Comparison of ENCODE assay signal across 8 mouse cellular contexts in the genomic region with DNA sequence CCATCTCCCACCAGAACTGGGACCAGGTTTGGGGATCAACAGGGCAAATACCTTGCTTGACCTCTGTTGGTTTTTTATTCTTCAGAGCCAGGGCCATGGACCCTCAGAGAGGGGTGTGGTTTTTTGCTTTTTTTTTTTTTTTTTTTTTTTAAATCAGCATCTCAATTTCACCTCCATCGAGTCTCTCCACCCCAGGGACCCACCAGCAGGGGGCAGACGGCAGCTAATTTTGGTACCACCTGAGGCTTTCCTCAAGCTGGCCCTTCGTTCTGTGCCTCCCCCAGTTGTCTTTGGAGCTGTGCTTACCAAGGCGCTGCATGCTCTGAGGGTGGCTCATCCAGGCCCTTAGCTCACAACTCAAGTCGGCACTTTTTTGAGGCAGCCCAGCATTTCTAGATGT. TPM values are rescaled to one million over a fixed set of nuclear protein-coding genes. Genes with fewer than 3 reads are reported as not detected.
DNase-seq lines count a peak whose midpoint lies in the region; ATAC-seq lines count a peak whose summit lies in the region.
"Had no signal": no experiment of that assay in that cellular context is flagged by ENCODE, and none has a peak within 500 bp of the region (broad histone marks: within the 10 kb centered on the region; RNA-seq: fewer than 3 reads in every experiment).

No protein-coding gene starts in this region.

- H3K4me2 ChIP-seq in kidney, embryonic 16.5 days (replicated peaks; ENCODE audit: low read depth, low read length), result no peak overlapping the region
- H3K4me2 ChIP-seq: limb, embryonic 12.5 days had no signal

- H3K4me3 ChIP-seq in kidney, embryonic 16.5 days (ENCODE audit: low read length), result no peak overlapping the region
- no peak overlapping the region for H3K4me3 ChIP-seq in limb, embryonic 10.5 days
- H3K4me3 ChIP-seq: limb, embryonic 12.5 days had no signal

- no peaks in the 10 kb centered on the region for H3K27me3 ChIP-seq in kidney, embryonic 16.5 days (ENCODE audit: insufficient read depth, low read length)
- H3K27me3 ChIP-seq in limb, embryonic 10.5 days (ENCODE audit: low read depth, poor library complexity, severe bottlenecking), result no peaks in the 10 kb centered on the region
- H3K27me3 ChIP-seq in splenic B cell, adult 2 months (ENCODE audit: control insufficient read depth, insufficient read depth, low read length, poor library complexity, severe bottlenecking), result no peaks in the 10 kb centered on the region
- H3K27me3 ChIP-seq: limb, embryonic 12.5 days had no signal

- H3K27ac ChIP-seq in kidney, embryonic 16.5 days (ENCODE audit: low read length), result no peak overlapping the region
- H3K27ac ChIP-seq in limb, embryonic 10.5 days, result no peak overlapping the region
- H3K27ac ChIP-seq: limb, embryonic 12.5 days had no signal

- H3K36me3 ChIP-seq in kidney, embryonic 16.5 days (ENCODE audit: insufficient read depth, low read length), result peaks cover 57% of the 10 kb centered on the region
- peaks cover 77% of the 10 kb centered on the region for H3K36me3 ChIP-seq in limb, embryonic 10.5 days
- peaks cover 7% of the 10 kb centered on the region for H3K36me3 ChIP-seq in splenic B cell, adult 2 months (ENCODE audit: control insufficient read depth, insufficient read depth, low read length, poor library complexity, severe bottlenecking)

- no peaks in the 10 kb centered on the region for H3K9me3 ChIP-seq in kidney, embryonic 16.5 days (ENCODE audit: low read length)
- no peaks in the 10 kb centered on the region for H3K9me3 ChIP-seq in limb, embryonic 10.5 days (replicated peaks)
- H3K9me3 ChIP-seq: limb, embryonic 12.5 days had no signal

- DNase-seq in kidney, adult 18-20 months, result peak; percentile 58
- peak; percentile 70 for DNase-seq in A20 (ENCODE audit: low read depth, low spot score)
- DNase-seq in CD4-positive helper T cell, adult 2 months (ENCODE audit: low read depth, low spot score), result peak; percentile 63
- peak; percentile 65 for DNase-seq in limb, embryonic 10.5 days (ENCODE audit: low spot score)
- DNase-seq in splenic B cell, adult 2 months (ENCODE audit: low read depth, low spot score), result peak; percentile 72

- H3K9ac ChIP-seq in kidney, embryonic 16.5 days (replicated peaks; ENCODE audit: low read length), result no peak overlapping the region
- H3K9ac ChIP-seq: limb, embryonic 12.5 days had no signal

- no peaks in the 10 kb centered on the region for H3K4me1 ChIP-seq in kidney, embryonic 16.5 days (ENCODE audit: insufficient read depth, low read length)
- H3K4me1 ChIP-seq in limb, embryonic 10.5 days, result no peaks in the 10 kb centered on the region
- H3K4me1 ChIP-seq: limb, embryonic 12.5 days had no signal

- WGBS in kidney, embryonic 16.5 days, result 44% methylated on average over 5 of the region's 5 CpGs
- 62% methylated on average over 5 of the region's 5 CpGs for WGBS in limb, embryonic 10.5 days

- ATAC-seq in kidney, embryonic 16.5 days (ENCODE audit: low FRiP score, low TSS enrichment), result no peak
- ATAC-seq in common myeloid progenitor, adult 5-6 weeks (replicated peaks; ENCODE audit: low read depth, poor library complexity, severe bottlenecking), result peak; percentile 65; the same call in 1 of the 2 replicates

RNA-seq across cellular contexts. Expression of a gene that starts 11.7 kb away (rescaled TPM):
- polyA plus RNA-seq in kidney, embryonic 16.5 days (2015; fragmentation: Nextera tagmentation; extraction: Ambion mirVana), result 15.1 and 16.1 TPM in 2 replicates
- 3.7 and 5.4 TPM in 2 replicates for total RNA-seq in common myeloid progenitor, adult 5-6 weeks (2017)
- polyA plus RNA-seq in limb, embryonic 10.5 days (2016; fragmentation: Nextera tagmentation; extraction: Ambion mirVana), result 12.5 and 14.4 TPM in 2 replicates

RNA-seq across cellular contexts. Expression of a gene that starts 12.1 kb away (rescaled TPM):
- 137 and 141 TPM in 2 replicates for polyA plus RNA-seq in kidney, embryonic 16.5 days (2015; fragmentation: Nextera tagmentation; extraction: Ambion mirVana)
- 73.5 and 79.5 TPM in 2 replicates for total RNA-seq in common myeloid progenitor, adult 5-6 weeks (2017)
- 176 and 199 TPM in 2 replicates for polyA plus RNA-seq in limb, embryonic 10.5 days (2016; fragmentation: Nextera tagmentation; extraction: Ambion mirVana)

RNA-seq across cellular contexts. Expression of a gene that starts 17.7 kb away (rescaled TPM):
- polyA plus RNA-seq in kidney, embryonic 16.5 days (2015; fragmentation: Nextera tagmentation; extraction: Ambion mirVana), result 18.4 and 20.3 TPM in 2 replicates
- 5.7 and 6.6 TPM in 2 replicates for total RNA-seq in common myeloid progenitor, adult 5-6 weeks (2017)
- 15.2 and 19.6 TPM in 2 replicates for polyA plus RNA-seq in limb, embryonic 10.5 days (2016; fragmentation: Nextera tagmentation; extraction: Ambion mirVana)

RNA-seq across cellular contexts. Expression of a gene that starts 19.2 kb away (rescaled TPM):
- 3.2 and 4.3 TPM in 2 replicates for polyA plus RNA-seq in kidney, embryonic 16.5 days (2015; fragmentation: Nextera tagmentation; extraction: Ambion mirVana)
- total RNA-seq in common myeloid progenitor, adult 5-6 weeks (2017), result 0.68 and 1.5 TPM in 2 replicates
- polyA plus RNA-seq in limb, embryonic 10.5 days (2016; fragmentation: Nextera tagmentation; extraction: Ambion mirVana), result 1.1 and 2.2 TPM in 2 replicates

RNA-seq across cellular contexts. Expression of a gene that starts 28.5 kb away (rescaled TPM):
- 0.37 and 0.60 TPM in 2 replicates for polyA plus RNA-seq in kidney, embryonic 16.5 days (2015; fragmentation: Nextera tagmentation; extraction: Ambion mirVana)
- total RNA-seq in common myeloid progenitor, adult 5-6 weeks (2017), result not detected in 2 replicates
- polyA plus RNA-seq in limb, embryonic 10.5 days (2016; fragmentation: Nextera tagmentation; extraction: Ambion mirVana), result 0.06 and 0.09 TPM in 2 replicates
